Mouse (Mus musculus): ENCODE results near the gene Rbfox3. TPM values are rescaled to one million over a fixed set of nuclear protein-coding genes. Genes with fewer than 3 reads are reported as not detected.

Rbfox3 gene
- polyA plus RNA-seq, 1 experiment from 2014 or later, result 0.97 TPM

GRCm38 (mm10) chr11:118940539-118940938 lies 29.1 kb upstream of the Rbfox3 start:
- TF ChIP-seq EP300 (IDR thresholded peaks at IDR 0.05) (no peak), CTCF (IDR thresholded peaks at IDR 0.05) (no peak)
- H3K36me3 ChIP-seq (ENCODE audit: insufficient read depth, low read length), result no peaks in the 10 kb centered on the region
- ATAC-seq (no peak), DNase-seq (ENCODE audit: low spot score) (no peak)
- no peak overlapping the region for H3K9ac ChIP-seq (replicated peaks; ENCODE audit: low read depth)
- no peak overlapping the region for H3K4me3 ChIP-seq (ENCODE audit: low read depth, low read length)
- H3K4me2 ChIP-seq (replicated peaks; ENCODE audit: low read depth, low read length), result no peak overlapping the region
- H3K27ac ChIP-seq (ENCODE audit: low read length), result no peak overlapping the region
- H3K4me1 ChIP-seq (ENCODE audit: insufficient read depth, low read depth, low read length), result no peaks in the 10 kb centered on the region
- H3K27me3 ChIP-seq (replicated peaks; ENCODE audit: insufficient read depth, low read length), result no peaks in the 10 kb centered on the region
- 57% methylated on average over 11 of the region's 11 CpGs for WGBS
- no peaks in the 10 kb centered on the region for H3K9me3 ChIP-seq (ENCODE audit: low read length)

GRCm38 (mm10) chr11:118939731-118940130 lies 28.3 kb upstream of the Rbfox3 start:
- H3K27me3 ChIP-seq (replicated peaks; ENCODE audit: insufficient read depth, low read length), result no peaks in the 10 kb centered on the region
- H3K4me2 ChIP-seq (replicated peaks; ENCODE audit: low read depth, low read length), result no peak overlapping the region
- H3K36me3 ChIP-seq (ENCODE audit: insufficient read depth, low read length), result no peaks in the 10 kb centered on the region
- DNase-seq (ENCODE audit: low spot score), result no peak
- no peaks in the 10 kb centered on the region for H3K4me1 ChIP-seq (ENCODE audit: insufficient read depth, low read depth, low read length)
- H3K27ac ChIP-seq (ENCODE audit: low read length), result no peak overlapping the region
- ATAC-seq, result no peak
- H3K9ac ChIP-seq (replicated peaks; ENCODE audit: low read depth), result no peak overlapping the region
- H3K9me3 ChIP-seq (ENCODE audit: low read length), result no peaks in the 10 kb centered on the region
- TF ChIP-seq CTCF (IDR thresholded peaks at IDR 0.05), result no peak
- TF ChIP-seq EP300 (IDR thresholded peaks at IDR 0.05), result no peak
- H3K4me3 ChIP-seq (ENCODE audit: low read depth, low read length), result no peak overlapping the region
- WGBS, result 61% methylated on average over 4 of the region's 4 CpGs

GRCm38 (mm10) chr11:118934925-118935324 lies 23.5 kb upstream of the Rbfox3 start:
- 22% methylated on average over 1 of the region's 1 CpGs for WGBS
- Histone ChIP-seq H3K9ac (replicated peaks; ENCODE audit: low read depth) (no peak overlapping the region), H3K4me3 (ENCODE audit: low read depth, low read length) (no peak overlapping the region), H3K36me3 (ENCODE audit: insufficient read depth, low read length) (no peaks in the 10 kb centered on the region), H3K4me2 (replicated peaks; ENCODE audit: low read depth, low read length) (no peak overlapping the region), H3K27me3 (replicated peaks; ENCODE audit: insufficient read depth, low read length) (no peaks in the 10 kb centered on the region), H3K9me3 (ENCODE audit: low read length) (no peaks in the 10 kb centered on the region), H3K4me1 (ENCODE audit: insufficient read depth, low read depth, low read length) (no peaks in the 10 kb centered on the region), H3K27ac (ENCODE audit: low read length) (no peak overlapping the region)
- DNase-seq (ENCODE audit: low spot score) (no peak), ATAC-seq (no peak)
- TF ChIP-seq EP300 (IDR thresholded peaks at IDR 0.05), result no peak
- no peak for TF ChIP-seq CTCF (IDR thresholded peaks at IDR 0.05)

- no peak overlapping the region for H3K4me2 ChIP-seq (replicated peaks; ENCODE audit: low read depth, low read length)
- no peak overlapping the region for H3K27ac ChIP-seq (ENCODE audit: low read length)
- H3K4me1 ChIP-seq (ENCODE audit: insufficient read depth, low read depth, low read length), result no peaks in the 10 kb centered on the region
- no peak overlapping the region for H3K9ac ChIP-seq (replicated peaks; ENCODE audit: low read depth)
- no peaks in the 10 kb centered on the region for H3K27me3 ChIP-seq (replicated peaks; ENCODE audit: insufficient read depth, low read length)
- no peaks in the 10 kb centered on the region for H3K36me3 ChIP-seq (ENCODE audit: insufficient read depth, low read length)
- no peaks in the 10 kb centered on the region for H3K9me3 ChIP-seq (ENCODE audit: low read length)
- ATAC-seq (no peak), DNase-seq (ENCODE audit: low spot score) (peak; percentile 32)
- H3K4me3 ChIP-seq (ENCODE audit: low read depth, low read length), result no peak overlapping the region
- TF ChIP-seq CTCF (IDR thresholded peaks at IDR 0.05) (no peak), EP300 (IDR thresholded peaks at IDR 0.05) (no peak)
- 4% methylated on average over 5 of the region's 5 CpGs for WGBS
Observed at GRCm38 (mm10) chr11:118927081-118927480, 15.7 kb upstream of the Rbfox3 start.

- Histone ChIP-seq H3K4me3 (ENCODE audit: low read depth, low read length) (no peak overlapping the region), H3K4me1 (ENCODE audit: insufficient read depth, low read depth, low read length) (no peaks in the 10 kb centered on the region), H3K27ac (ENCODE audit: low read length) (no peak overlapping the region), H3K27me3 (replicated peaks; ENCODE audit: insufficient read depth, low read length) (no peaks in the 10 kb centered on the region), H3K36me3 (ENCODE audit: insufficient read depth, low read length) (no peaks in the 10 kb centered on the region), H3K9me3 (ENCODE audit: low read length) (no peaks in the 10 kb centered on the region), H3K9ac (replicated peaks; ENCODE audit: low read depth) (no peak overlapping the region), H3K4me2 (replicated peaks; ENCODE audit: low read depth, low read length) (no peak overlapping the region)
- TF ChIP-seq CTCF (IDR thresholded peaks at IDR 0.05) (no peak), EP300 (IDR thresholded peaks at IDR 0.05) (no peak)
- no peak for ATAC-seq
- no peak for DNase-seq (ENCODE audit: low spot score)
- WGBS, result 78% methylated on average over 6 of the region's 6 CpGs
Observed at GRCm38 (mm10) chr11:118921852-118922251, 10.5 kb upstream of the Rbfox3 start.

- ATAC-seq (no peak), DNase-seq (ENCODE audit: low spot score) (no peak)
- H3K27ac ChIP-seq (ENCODE audit: low read length), result no peak overlapping the region
- no peak overlapping the region for H3K4me2 ChIP-seq (replicated peaks; ENCODE audit: low read depth, low read length)
- H3K9ac ChIP-seq (replicated peaks; ENCODE audit: low read depth), result no peak overlapping the region
- no peak for TF ChIP-seq EP300 (IDR thresholded peaks at IDR 0.05)
- no peak for TF ChIP-seq CTCF (IDR thresholded peaks at IDR 0.05)
- WGBS, result 27% methylated on average over 15 of the region's 15 CpGs
- H3K27me3 ChIP-seq (replicated peaks; ENCODE audit: insufficient read depth, low read length), result no peaks in the 10 kb centered on the region
- H3K4me3 ChIP-seq (ENCODE audit: low read depth, low read length), result no peak overlapping the region
- no peaks in the 10 kb centered on the region for H3K36me3 ChIP-seq (ENCODE audit: insufficient read depth, low read length)
- no peaks in the 10 kb centered on the region for H3K9me3 ChIP-seq (ENCODE audit: low read length)
- H3K4me1 ChIP-seq (ENCODE audit: insufficient read depth, low read depth, low read length), result no peaks in the 10 kb centered on the region
Observed at GRCm38 (mm10) chr11:118916423-118917030, 5.1 kb upstream of the Rbfox3 start.

- 33% methylated on average over 2 of the region's 2 CpGs for WGBS
- ATAC-seq, result no peak
- no peaks in the 10 kb centered on the region for H3K36me3 ChIP-seq (ENCODE audit: insufficient read depth, low read length)
- no peaks in the 10 kb centered on the region for H3K4me1 ChIP-seq (ENCODE audit: insufficient read depth, low read depth, low read length)
- H3K9ac ChIP-seq (replicated peaks; ENCODE audit: low read depth), result no peak overlapping the region
- TF ChIP-seq EP300 (IDR thresholded peaks at IDR 0.05) (no peak), CTCF (IDR thresholded peaks at IDR 0.05) (no peak)
- DNase-seq (ENCODE audit: low spot score), result no peak
- no peak overlapping the region for H3K4me3 ChIP-seq (ENCODE audit: low read depth, low read length)
- no peaks in the 10 kb centered on the region for H3K27me3 ChIP-seq (replicated peaks; ENCODE audit: insufficient read depth, low read length)
- no peak overlapping the region for H3K4me2 ChIP-seq (replicated peaks; ENCODE audit: low read depth, low read length)
- H3K9me3 ChIP-seq (ENCODE audit: low read length), result no peaks in the 10 kb centered on the region
- no peak overlapping the region for H3K27ac ChIP-seq (ENCODE audit: low read length)
Observed at GRCm38 (mm10) chr11:118915888-118916287, 4.5 kb upstream of the Rbfox3 start.

Data from lung, postnatal 0 days (tissue).